ENCODE assay signal across 15 mouse cellular contexts in the genomic region with DNA sequence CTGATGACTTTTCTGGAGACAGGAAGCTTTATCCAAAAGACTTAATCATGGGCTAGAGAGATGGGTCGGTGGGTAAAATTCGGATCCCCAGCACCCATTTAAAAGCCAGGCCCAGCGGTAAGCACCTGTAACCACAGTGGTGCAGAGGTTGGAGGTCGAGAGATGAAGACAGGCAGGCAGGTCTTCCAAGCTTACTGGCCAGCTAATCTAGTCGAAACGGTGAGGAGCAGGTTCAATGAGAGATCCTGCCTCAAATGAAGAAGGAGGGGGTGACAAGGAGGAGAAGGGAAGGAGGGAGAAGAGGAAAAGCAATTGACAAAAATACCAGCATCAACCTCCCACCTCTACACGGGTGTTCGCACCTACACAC.
DNase-seq lines count a peak whose midpoint lies in the region; ATAC-seq and TF ChIP-seq lines count a peak whose summit lies in the region.
"Had no signal": no experiment of that assay in that cellular context is flagged by ENCODE, and none has a peak within 500 bp of the region (broad histone marks: within the 10 kb centered on the region; RNA-seq: fewer than 3 reads in every experiment).

No protein-coding gene starts in this region.

- H3K4me2 ChIP-seq in heart, embryonic 11.5 days: no peak overlapping the region
- H3K4me2 ChIP-seq in liver, embryonic 11.5 days: no peak overlapping the region
- H3K4me2 ChIP-seq in liver, embryonic 13.5 days: no peak overlapping the region
- peak overlapping the region; percentile 24; the same call in 1 of the 2 replicates for H3K4me2 ChIP-seq in liver, postnatal 0 days (ENCODE audit: low read depth, low read length)
- H3K4me2 ChIP-seq: embryonic facial prominence, embryonic 12.5 days; embryonic facial prominence, embryonic 15.5 days; forebrain, embryonic 12.5 days; forebrain, embryonic 15.5 days; hindbrain, embryonic 13.5 days had no signal

- no peak overlapping the region for H3K4me3 ChIP-seq in heart, embryonic 11.5 days (ENCODE audit: low read depth, low read length)
- no peak overlapping the region for H3K4me3 ChIP-seq in liver, embryonic 11.5 days (ENCODE audit: low read depth, low read length)
- H3K4me3 ChIP-seq in liver, embryonic 13.5 days (replicated peaks): no peak overlapping the region
- no peak overlapping the region for H3K4me3 ChIP-seq in liver, postnatal 0 days (ENCODE audit: low read depth, low read length)
- H3K4me3 ChIP-seq: embryonic facial prominence, embryonic 12.5 days; embryonic facial prominence, embryonic 15.5 days; forebrain, embryonic 12.5 days; forebrain, embryonic 15.5 days; hindbrain, embryonic 13.5 days had no signal

- no peaks in the 10 kb centered on the region for H3K4me1 ChIP-seq in heart, embryonic 11.5 days (ENCODE audit: control insufficient read depth, insufficient read depth, low read length)
- H3K4me1 ChIP-seq in liver, embryonic 11.5 days (replicated peaks; ENCODE audit: control insufficient read depth, insufficient read depth, low read length): no peaks in the 10 kb centered on the region
- peaks cover 18% of the 10 kb centered on the region; the same call in 1 of the 2 replicates for H3K4me1 ChIP-seq in liver, embryonic 13.5 days (replicated peaks)
- H3K4me1 ChIP-seq in liver, postnatal 0 days (ENCODE audit: insufficient read depth): 0 out of 2 replicates have a peak, but pooled peaks cover 3% of the 10 kb centered on the region
- H3K4me1 ChIP-seq: embryonic facial prominence, embryonic 12.5 days; forebrain, embryonic 15.5 days had no signal

- DNase-seq in heart, adult 11 months: peak; percentile 87
- DNase-seq in liver, embryonic 11.5 days (ENCODE audit: low spot score): no peak
- DNase-seq in liver, embryonic 13.5 days: no peak
- DNase-seq in liver, postnatal 0 days: no peak
- no peak for DNase-seq in kidney, adult 8-10 months

- H3K9ac ChIP-seq in heart, embryonic 11.5 days (ENCODE audit: low read depth, low read length): no peak overlapping the region
- no peak overlapping the region for H3K9ac ChIP-seq in liver, embryonic 11.5 days (ENCODE audit: low read depth, low read length)
- H3K9ac ChIP-seq in liver, embryonic 13.5 days: no peak overlapping the region
- H3K9ac ChIP-seq in liver, postnatal 0 days (replicated peaks): no peak overlapping the region
- H3K9ac ChIP-seq: embryonic facial prominence, embryonic 12.5 days; embryonic facial prominence, embryonic 15.5 days; forebrain, embryonic 12.5 days; forebrain, embryonic 15.5 days; hindbrain, embryonic 13.5 days had no signal

- ATAC-seq in heart, embryonic 11.5 days (replicated peaks; ENCODE audit: insufficient number of reproducible peaks, low FRiP score, low TSS enrichment): no peak
- ATAC-seq in liver, embryonic 11.5 days (replicated peaks; ENCODE audit: low FRiP score): no peak
- ATAC-seq in liver, embryonic 13.5 days (ENCODE audit: low read depth): no peak
- no peak for ATAC-seq in liver, postnatal 0 days
- ATAC-seq in inflammation-experienced regulatory T-cells, adult 6 months: no peak
- ATAC-seq: Patski had no signal

- H3K27me3 ChIP-seq in heart, embryonic 11.5 days (ENCODE audit: control insufficient read depth, insufficient read depth, low read length): no peaks in the 10 kb centered on the region
- 0 out of 2 replicates have a peak, but pooled peaks cover 2% of the 10 kb centered on the region for H3K27me3 ChIP-seq in liver, embryonic 11.5 days (replicated peaks; ENCODE audit: control insufficient read depth, insufficient read depth, low read length)
- H3K27me3 ChIP-seq in liver, embryonic 13.5 days: no peaks in the 10 kb centered on the region
- no peaks in the 10 kb centered on the region for H3K27me3 ChIP-seq in liver, postnatal 0 days (ENCODE audit: insufficient read depth, low read length)
- H3K27me3 ChIP-seq: CH12.LX; embryonic facial prominence, embryonic 12.5 days; embryonic facial prominence, embryonic 15.5 days; forebrain, embryonic 12.5 days; forebrain, embryonic 15.5 days; hindbrain, embryonic 13.5 days; Patski had no signal

- WGBS in heart, embryonic 11.5 days (ENCODE audit: insufficient replicate concordance): 80% methylated on average over 8 of the region's 8 CpGs
- 71% methylated on average over 8 of the region's 8 CpGs for WGBS in liver, embryonic 11.5 days
- 61% methylated on average over 8 of the region's 8 CpGs for WGBS in liver, embryonic 13.5 days (ENCODE audit: insufficient replicate concordance)
- WGBS in liver, postnatal 0 days (ENCODE audit: insufficient replicate concordance): 67% methylated on average over 8 of the region's 8 CpGs

- H3K9me3 ChIP-seq in heart, embryonic 11.5 days (replicated peaks; ENCODE audit: control insufficient read depth, low read length): no peaks in the 10 kb centered on the region
- H3K9me3 ChIP-seq in liver, embryonic 11.5 days (ENCODE audit: control insufficient read depth, low read length): no peaks in the 10 kb centered on the region
- no peaks in the 10 kb centered on the region for H3K9me3 ChIP-seq in liver, embryonic 13.5 days (replicated peaks)
- H3K9me3 ChIP-seq in liver, postnatal 0 days (ENCODE audit: low read length): no peaks in the 10 kb centered on the region
- H3K9me3 ChIP-seq: embryonic facial prominence, embryonic 12.5 days; embryonic facial prominence, embryonic 15.5 days; forebrain, embryonic 12.5 days; forebrain, embryonic 15.5 days; G1E; hindbrain, embryonic 13.5 days had no signal

- no peak for TF ChIP-seq EP300 in liver, postnatal 0 days (IDR thresholded peaks at IDR 0.05; ENCODE audit: low read depth)

- TF ChIP-seq CTCF in liver, postnatal 0 days (IDR thresholded peaks at IDR 0.05; ENCODE audit: low read depth): no peak

- H3K36me3 ChIP-seq in heart, embryonic 11.5 days (ENCODE audit: control insufficient read depth, insufficient read depth, low read length): no peaks in the 10 kb centered on the region
- H3K36me3 ChIP-seq in liver, embryonic 11.5 days (ENCODE audit: control insufficient read depth, insufficient read depth, low read length): no peaks in the 10 kb centered on the region
- H3K36me3 ChIP-seq in liver, embryonic 13.5 days: no peaks in the 10 kb centered on the region
- no peaks in the 10 kb centered on the region for H3K36me3 ChIP-seq in liver, postnatal 0 days (replicated peaks; ENCODE audit: insufficient read depth, low read length)
- H3K36me3 ChIP-seq: embryonic facial prominence, embryonic 12.5 days; embryonic facial prominence, embryonic 15.5 days; forebrain, embryonic 12.5 days; forebrain, embryonic 15.5 days; G1E; hindbrain, embryonic 13.5 days had no signal

- no peak overlapping the region for H3K27ac ChIP-seq in heart, embryonic 11.5 days (ENCODE audit: low read depth, low read length)
- peak overlapping the region; percentile 52; the same call in 1 of the 2 replicates for H3K27ac ChIP-seq in liver, embryonic 11.5 days (ENCODE audit: low read depth, low read length)
- H3K27ac ChIP-seq in liver, embryonic 13.5 days: peak overlapping the region; percentile 47; the same call in 1 of the 2 replicates
- H3K27ac ChIP-seq in liver, postnatal 0 days (ENCODE audit: low read depth): peak overlapping the region; percentile 87
- H3K27ac ChIP-seq: embryonic facial prominence, embryonic 12.5 days; forebrain, embryonic 12.5 days; forebrain, embryonic 15.5 days; hindbrain, embryonic 13.5 days had no signal
